Mouse (Mus musculus) intestine, embryonic 16.5 days (tissue): ENCODE results near the gene Mfap1b. TPM values are rescaled to one million over a fixed set of nuclear protein-coding genes. Genes with fewer than 3 reads are reported as not detected.
A peak's percentile ranks its signal among the peaks of the same experiment; 100 is the strongest.

Source experiments
- ATAC-seq: fragments of 200-750 bp; cut with Nextera tagmentation; 2 replicates; pipeline ENCODE4 v1.8.0; 2017; ENCODE audit warnings: moderate TSS enrichment, moderate library complexity
- H3K27ac ChIP-seq: fragments of 300-500 bp; sonication (generic); 2 replicates; pipeline ENCODE4 v1.5.1; 2014; ENCODE audit warnings: mild to moderate bottlenecking, low read length
- H3K27me3 ChIP-seq: fragments of 300-500 bp; sonication (generic); replicated peaks from 2 replicates; pipeline ENCODE4 v1.6.1; 2014; ENCODE audit warnings: low read length, control low read depth, mixed read lengths; ENCODE audit not compliant: control insufficient read depth, insufficient read depth
- H3K36me3 ChIP-seq: fragments of 300-500 bp; sonication (generic); 2 replicates; pipeline ENCODE4 v1.6.1; 2014; ENCODE audit warnings: low read length, control low read depth; ENCODE audit not compliant: control insufficient read depth, insufficient read depth
- H3K4me1 ChIP-seq: fragments of 300-500 bp; sonication (generic); 2 replicates; pipeline ENCODE4 v1.6.1; 2014; ENCODE audit warnings: low read length, control low read depth, mixed read lengths; ENCODE audit not compliant: control insufficient read depth, insufficient read depth
- H3K4me2 ChIP-seq: fragments of 300-500 bp; sonication (generic); 2 replicates; pipeline ENCODE4 v1.6.1; 2014; ENCODE audit warnings: low read depth, low read length, control low read depth
- H3K4me3 ChIP-seq: fragments of 300-500 bp; sonication (generic); 2 replicates; pipeline ENCODE4 v1.5.1; 2014; ENCODE audit warnings: mild to moderate bottlenecking, low read length
- H3K9ac ChIP-seq: fragments of 300-500 bp; sonication (generic); 2 replicates; pipeline ENCODE4 v1.6.1; 2014; ENCODE audit warnings: low read depth, low read length
- H3K9me3 ChIP-seq: fragments of 300-500 bp; sonication (generic); 2 replicates; pipeline ENCODE4 v1.6.1; 2016; ENCODE audit warnings: low read length, control low read depth; ENCODE audit not compliant: control insufficient read depth
- WGBS: fragments of 180-500 bp; shearing (Covaris S2); extraction: QIAGEN DNeasy Blood & Tissue Kit; methylation state at CpG from one replicate; pipeline ENCODE4 v1.1.7; 2014; 5-methylcytosine and 5-hydroxymethylcytosine counted together
- polyA plus RNA-seq: library from polyadenylated mRNA; unstranded; fragments of >200 nt; fragmentation: Nextera tagmentation; extraction: Ambion mirVana; gene quantifications from 2 replicates; pipeline ENCODE4 v1.2.1, GENCODE M21; 2015

Mfap1b gene
- polyA plus RNA-seq, 1 experiment from 2014 or later: 40.2 TPM

DNA sequence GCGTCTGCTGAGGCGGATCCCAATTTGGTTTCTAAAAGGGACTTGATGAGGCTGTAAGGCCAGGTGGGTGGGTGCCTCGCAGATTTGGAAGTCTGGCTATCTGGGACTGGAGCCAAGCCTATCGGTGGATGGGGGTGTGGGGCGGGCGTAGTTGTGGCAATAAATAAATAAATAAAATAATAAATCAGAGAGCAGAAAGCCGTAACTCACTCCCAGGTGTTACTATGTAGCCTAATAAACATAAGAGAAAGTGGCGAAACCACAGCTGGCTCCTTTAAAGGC is 30.9 kb downstream of the Mfap1b start:
- no peaks in the 10 kb centered on the region for H3K27me3 ChIP-seq
- H3K4me2 ChIP-seq: peak overlapping the region; percentile 92
- peaks cover 4% of the 10 kb centered on the region; the same call in 1 of the 2 replicates for H3K36me3 ChIP-seq
- H3K4me3 ChIP-seq: peak overlapping the region; percentile 62
- no peaks in the 10 kb centered on the region for H3K9me3 ChIP-seq
- 9% methylated on average over 8 of the region's 8 CpGs for WGBS
- ATAC-seq: no peak
- H3K4me1 ChIP-seq: peaks cover 12% of the 10 kb centered on the region
- peak overlapping the region; percentile 72 for H3K9ac ChIP-seq
- H3K27ac ChIP-seq: no peak overlapping the region

DNA sequence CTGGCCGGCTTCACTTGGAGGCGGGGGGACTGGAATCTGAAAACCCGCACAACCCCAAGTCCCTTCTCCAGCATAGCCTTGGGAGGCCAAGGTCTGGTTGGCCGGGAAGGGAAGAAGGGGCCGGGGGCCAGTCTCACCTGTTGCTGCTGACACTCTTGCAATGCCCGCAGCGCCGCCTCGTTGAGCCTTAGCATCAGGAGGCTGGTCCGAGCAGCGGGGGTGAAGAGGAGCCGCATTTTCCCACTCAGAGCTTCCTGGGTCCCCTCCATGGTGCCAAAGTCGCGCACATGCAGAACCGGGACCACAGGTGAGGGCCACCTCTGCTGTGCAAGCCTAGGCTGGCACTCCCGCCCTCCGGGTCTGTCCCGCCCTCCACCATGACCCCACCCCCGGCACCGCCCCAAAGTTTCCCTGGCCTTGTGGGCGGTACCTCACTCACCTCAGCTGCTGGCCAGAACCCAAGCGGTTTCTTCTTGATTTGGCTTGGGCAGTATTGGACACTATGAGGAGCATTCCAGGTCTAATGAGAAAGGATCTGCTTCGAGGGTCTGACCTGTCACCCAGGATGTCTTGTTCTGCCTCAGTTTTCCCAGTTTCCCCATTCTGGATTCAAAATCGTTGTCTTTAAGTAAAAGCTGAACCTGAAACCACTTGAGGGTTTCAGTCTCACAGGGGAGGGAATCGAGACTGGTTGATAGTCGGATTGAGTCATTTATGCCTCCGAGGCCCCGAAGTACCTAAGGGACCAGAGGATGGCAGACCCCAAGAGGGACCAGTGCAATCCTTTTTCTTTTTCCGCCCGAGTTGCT is 31.4 kb downstream of the Mfap1b start:
- H3K4me2 ChIP-seq: peak overlapping the region; percentile 92
- no peaks in the 10 kb centered on the region for H3K9me3 ChIP-seq
- peaks cover 12% of the 10 kb centered on the region for H3K4me1 ChIP-seq
- H3K4me3 ChIP-seq: peak overlapping the region; percentile 62
- H3K36me3 ChIP-seq: peaks cover 7% of the 10 kb centered on the region
- no peaks in the 10 kb centered on the region for H3K27me3 ChIP-seq
- peak overlapping the region; percentile 72 for H3K9ac ChIP-seq
- under 1% methylated on average over 30 of the region's 30 CpGs for WGBS
- H3K27ac ChIP-seq: no peak overlapping the region
- peak; percentile 92 for ATAC-seq

DNA sequence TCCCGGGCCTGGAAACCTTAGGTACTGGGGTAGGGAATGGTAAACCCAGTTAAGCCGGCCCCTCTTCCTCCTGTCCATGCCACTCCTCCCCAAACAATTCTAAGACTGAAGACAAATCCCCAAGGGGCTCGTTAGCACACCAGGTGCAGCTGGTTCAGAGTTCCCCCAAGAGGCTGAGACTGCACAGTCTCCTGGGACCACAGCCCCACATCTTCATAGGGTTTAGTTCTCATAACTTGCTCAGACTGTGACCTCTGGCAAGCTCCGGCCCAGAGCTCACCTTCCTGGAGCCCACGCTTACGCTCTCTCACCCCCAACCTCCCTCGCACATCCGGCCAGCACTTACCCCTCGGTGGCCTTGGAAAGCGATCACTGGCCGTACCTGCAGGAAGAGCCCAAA is 32.1 kb downstream of the Mfap1b start:
- Histone ChIP-seq H3K4me2 (peak overlapping the region; percentile 92), H3K9me3 (no peaks in the 10 kb centered on the region), H3K27ac (no peak overlapping the region), H3K4me1 (peaks cover 12% of the 10 kb centered on the region), H3K36me3 (peaks cover 10% of the 10 kb centered on the region), H3K4me3 (peak overlapping the region; percentile 62), H3K9ac (peak overlapping the region; percentile 72), H3K27me3 (no peaks in the 10 kb centered on the region)
- 6% methylated on average over 11 of the region's 11 CpGs for WGBS
- 0 out of 2 replicates have a peak, but pooled peaks have one; percentile 3 for ATAC-seq

DNA sequence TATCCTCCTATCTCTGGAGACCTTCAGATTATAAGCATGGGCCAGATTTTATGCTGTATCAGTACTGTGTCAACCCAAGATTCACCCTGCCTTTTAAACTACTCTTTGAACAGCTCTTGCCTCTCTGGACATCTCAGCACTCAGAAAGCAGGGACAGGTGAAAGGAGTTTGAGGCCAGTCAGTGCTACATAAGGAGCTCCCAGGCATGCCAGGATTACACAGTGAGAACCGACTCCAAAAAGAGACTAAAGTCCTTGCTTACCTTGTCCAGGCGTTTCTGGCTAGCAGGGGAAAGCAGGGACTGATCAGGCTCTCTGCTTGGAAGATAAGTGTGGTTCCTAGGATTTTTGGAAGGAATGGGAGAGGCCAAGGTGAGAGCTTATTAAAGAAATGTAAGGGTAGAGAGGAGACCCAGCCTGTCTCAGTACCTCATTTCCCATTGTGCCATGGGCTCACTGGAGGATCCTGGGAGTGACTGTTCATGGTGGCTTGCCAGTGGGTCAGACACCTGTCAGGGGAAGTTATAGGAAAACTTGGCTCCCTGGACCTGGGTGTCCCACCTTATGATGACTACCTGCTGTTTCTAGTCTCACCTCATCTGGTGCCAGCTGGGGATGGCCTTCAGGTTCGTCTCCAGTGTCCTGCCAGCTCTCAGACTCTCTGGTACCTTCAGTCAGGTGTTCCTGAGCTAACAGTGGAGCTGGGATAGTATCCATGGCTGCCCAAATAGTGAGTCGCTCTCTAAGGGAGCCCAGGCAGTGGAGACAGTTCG is 32.8 kb downstream of the Mfap1b start:
- Histone ChIP-seq H3K27me3 (no peaks in the 10 kb centered on the region), H3K4me1 (peaks cover 12% of the 10 kb centered on the region), H3K4me2 (no peak overlapping the region), H3K9ac (no peak overlapping the region), H3K27ac (no peak overlapping the region), H3K9me3 (no peaks in the 10 kb centered on the region), H3K4me3 (no peak overlapping the region), H3K36me3 (peaks cover 10% of the 10 kb centered on the region)
- 61% methylated on average over 5 of the region's 5 CpGs for WGBS
- ATAC-seq: no peak

DNA sequence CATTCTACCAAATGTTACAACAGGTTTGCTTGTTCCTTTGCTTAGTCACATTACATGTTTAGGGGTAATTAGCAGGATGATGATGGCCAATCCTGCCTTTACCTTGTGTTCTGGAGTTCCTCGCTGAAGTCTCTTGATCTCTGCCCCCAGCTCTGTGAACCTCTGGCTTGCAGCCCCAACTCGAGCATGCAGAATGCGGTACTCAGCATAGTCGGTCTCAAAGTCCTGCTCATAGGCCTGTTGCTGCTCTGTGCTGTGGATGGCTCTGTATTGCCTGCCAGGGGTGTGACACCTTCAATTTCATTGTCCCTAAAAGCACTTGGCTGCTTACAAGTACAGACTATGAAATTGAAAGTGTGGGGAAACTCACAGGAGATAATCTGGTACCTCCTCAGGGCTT is 34.1 kb downstream of the Mfap1b start:
- Histone ChIP-seq H3K27me3 (no peaks in the 10 kb centered on the region), H3K9ac (no peak overlapping the region), H3K4me2 (no peak overlapping the region), H3K4me1 (peaks cover 12% of the 10 kb centered on the region), H3K36me3 (peaks cover 14% of the 10 kb centered on the region), H3K9me3 (no peaks in the 10 kb centered on the region), H3K27ac (no peak overlapping the region), H3K4me3 (no peak overlapping the region)
- whole genome bisulfite sequencing: 73% methylated on average over 4 of the region's 4 CpGs
- no peak for ATAC-seq

DNA sequence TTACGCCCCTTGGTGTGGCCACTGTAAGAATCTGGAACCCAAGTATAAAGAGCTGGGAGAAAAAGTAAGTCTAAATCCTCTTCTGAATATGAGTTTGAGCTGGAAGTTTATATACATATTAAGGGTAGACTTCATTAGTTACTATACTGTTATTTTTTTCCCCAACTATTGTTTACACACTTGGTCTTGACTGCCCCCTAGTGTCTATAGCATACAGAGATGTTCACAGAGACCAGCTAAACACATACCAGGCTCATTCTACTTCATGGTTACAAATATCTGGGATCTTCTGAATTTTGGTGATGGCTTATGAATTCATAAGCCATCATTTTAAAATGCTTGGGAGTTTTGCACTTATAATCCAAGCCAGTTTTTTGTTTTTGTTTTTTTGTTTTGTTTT is 39.0 kb downstream of the Mfap1b start:
- peaks cover 36% of the 10 kb centered on the region for H3K36me3 ChIP-seq
- no peak for ATAC-seq

DNA sequence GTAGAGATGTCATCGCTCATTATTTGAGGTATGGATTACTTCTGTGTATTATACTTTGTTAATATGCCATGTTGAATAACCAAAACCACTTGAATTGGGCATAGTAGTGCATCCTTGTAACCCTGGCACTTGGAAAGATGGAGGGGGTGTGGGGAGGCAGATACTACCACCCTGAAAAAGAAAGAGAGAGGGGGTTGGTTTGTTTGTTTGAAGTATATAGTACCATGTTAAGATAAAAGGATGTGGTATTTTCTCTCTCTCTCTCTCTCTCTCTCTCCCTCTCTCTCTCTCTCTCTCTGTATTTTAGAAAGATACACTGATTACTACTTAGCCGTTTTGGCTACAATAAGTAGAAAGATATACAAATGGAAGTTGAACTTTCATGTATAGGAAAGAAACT is 48.0 kb downstream of the Mfap1b start:
- WGBS: 89% methylated on average over 2 of the region's 2 CpGs

More for the DNA sequence above, 39.0 kb downstream of the Mfap1b start:
- Histone ChIP-seq H3K9me3 (no peaks in the 10 kb centered on the region), H3K9ac (no peak overlapping the region), H3K27ac (no peak overlapping the region), H3K4me3 (no peak overlapping the region), H3K27me3 (no peaks in the 10 kb centered on the region), H3K4me1 (no peaks in the 10 kb centered on the region), H3K4me2 (no peak overlapping the region)
- 100% methylated on average over 1 of the region's 1 CpGs for WGBS

DNA sequence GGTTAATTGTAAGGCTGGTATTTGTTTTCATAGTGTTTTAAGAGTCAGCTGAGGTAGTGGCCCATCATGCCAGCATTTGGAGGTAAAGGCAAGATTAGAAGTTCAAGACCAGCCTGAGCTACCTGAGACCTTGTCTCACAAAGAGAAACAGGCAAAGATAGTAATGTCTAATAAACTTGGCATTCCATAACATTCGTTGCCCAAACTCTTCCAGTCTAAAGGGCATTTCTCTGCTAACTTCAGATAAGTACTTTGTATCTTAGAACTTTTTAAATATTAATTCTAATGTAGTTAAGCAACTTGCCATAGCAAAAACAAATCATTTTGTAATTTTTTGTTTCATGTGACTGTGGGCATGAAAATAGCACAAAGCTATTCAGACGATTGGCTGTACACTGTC is 50.7 kb downstream of the Mfap1b start:
- H3K4me2 ChIP-seq: no peak overlapping the region
- H3K4me1 ChIP-seq: peaks cover 8% of the 10 kb centered on the region; the same call in 1 of the 2 replicates
- no peak overlapping the region for H3K27ac ChIP-seq
- peaks cover 9% of the 10 kb centered on the region for H3K36me3 ChIP-seq
- ATAC-seq: no peak
- no peak overlapping the region for H3K9ac ChIP-seq
- no peaks in the 10 kb centered on the region for H3K27me3 ChIP-seq
- H3K9me3 ChIP-seq: no peaks in the 10 kb centered on the region
- H3K4me3 ChIP-seq: no peak overlapping the region
- 94% methylated on average over 2 of the region's 2 CpGs for WGBS

More for the DNA sequence above, 48.0 kb downstream of the Mfap1b start:
- Histone ChIP-seq H3K9ac (no peak overlapping the region), H3K4me1 (no peaks in the 10 kb centered on the region), H3K27me3 (no peaks in the 10 kb centered on the region), H3K4me2 (no peak overlapping the region), H3K36me3 (peaks cover 16% of the 10 kb centered on the region), H3K9me3 (no peaks in the 10 kb centered on the region), H3K27ac (no peak overlapping the region), H3K4me3 (no peak overlapping the region)
- no peak for ATAC-seq

DNA sequence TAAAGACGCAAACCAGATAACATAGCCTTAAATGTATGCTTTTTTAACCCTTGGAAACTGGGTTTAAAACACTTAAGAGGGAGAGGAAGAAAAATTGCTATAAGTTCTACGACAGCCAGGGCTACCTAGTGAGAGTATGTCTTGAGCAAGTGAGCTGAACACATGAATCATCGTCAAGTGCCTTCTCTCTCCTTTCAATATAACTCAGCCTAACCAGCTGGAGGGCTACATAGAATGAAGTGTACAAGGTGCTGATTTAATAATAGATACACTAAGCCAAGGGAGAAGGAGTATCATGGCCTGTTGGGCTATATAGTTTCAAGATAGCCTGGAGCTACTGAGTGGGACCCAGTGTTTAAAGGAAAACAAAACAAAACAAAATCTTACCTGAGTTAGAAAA is 55.4 kb downstream of the Mfap1b start:
- no peaks in the 10 kb centered on the region for H3K27me3 ChIP-seq
- no peaks in the 10 kb centered on the region; the same call in 1 of the 2 replicates for H3K36me3 ChIP-seq
- no peak overlapping the region for H3K27ac ChIP-seq
- no peaks in the 10 kb centered on the region for H3K9me3 ChIP-seq
- H3K9ac ChIP-seq: no peak overlapping the region
- no peak overlapping the region for H3K4me3 ChIP-seq
- H3K4me2 ChIP-seq: no peak overlapping the region
- no peak for ATAC-seq
- WGBS: 78% methylated on average over 3 of the region's 3 CpGs
- H3K4me1 ChIP-seq: peaks cover 18% of the 10 kb centered on the region
